Mouse (Mus musculus): ENCODE measurements around the gene Fbxo9. TPM values are rescaled to one million over a fixed set of nuclear protein-coding genes. Genes with fewer than 3 reads are reported as not detected.

Gene Fbxo9
- total RNA-seq, 2 experiments from 2014 or later = 63.0 to 85.4 TPM

- no peak for DNase-seq
Measured at GRCm38 (mm10) chr9:78064121-78064520, 44.7 kb downstream of the Fbxo9 start.

DNA sequence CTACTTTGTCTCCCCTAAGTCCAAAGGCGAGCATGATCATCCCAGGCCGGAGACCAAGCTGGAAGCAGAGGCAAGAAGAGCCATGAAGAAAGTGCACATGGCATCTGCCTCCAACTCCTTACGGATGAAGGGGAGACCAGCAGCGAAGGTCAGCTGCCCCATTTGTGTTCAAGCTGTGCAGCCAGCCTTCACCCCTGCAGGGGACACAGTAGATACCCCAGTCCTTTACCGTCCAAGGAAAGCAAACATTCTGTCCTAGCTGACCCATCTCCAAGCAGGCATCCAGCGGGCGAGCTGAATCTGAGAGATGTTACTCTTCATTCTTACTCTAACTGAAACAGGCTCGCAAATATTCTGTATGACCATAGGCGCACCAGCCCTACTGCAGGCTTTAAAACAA, 46.5 kb downstream of the Fbxo9 start:
- DNase-seq = no peak

DNA sequence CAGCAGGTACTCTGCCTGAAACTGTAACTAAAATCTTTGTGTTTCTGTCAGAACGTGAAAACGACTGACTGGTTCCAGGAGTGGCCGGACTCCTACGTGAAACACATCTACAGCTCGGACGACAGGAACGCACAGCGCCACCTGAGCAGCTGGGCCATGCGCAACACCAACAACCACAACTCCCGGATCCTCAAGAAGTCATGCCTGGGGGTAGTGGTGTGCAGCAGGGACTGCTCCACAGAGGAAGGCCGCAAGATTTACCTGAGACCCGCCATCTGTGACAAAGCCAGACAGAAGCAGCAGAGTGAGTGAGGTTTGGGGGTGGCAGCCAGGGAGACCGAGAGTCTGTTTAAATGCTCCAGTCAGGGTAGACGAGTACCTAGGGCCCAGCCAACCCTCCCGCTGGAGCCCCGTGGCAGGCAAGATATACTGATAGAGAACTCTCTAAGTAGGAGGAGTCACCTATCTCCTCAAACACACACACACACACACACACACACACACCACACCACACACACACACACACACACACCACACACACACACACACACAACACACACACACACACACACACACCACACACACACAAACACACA, 49.2 kb downstream of the Fbxo9 start:
- DNase-seq = no peak

GRCm38 (mm10) chr9:78054298-78054697, 54.6 kb downstream of the Fbxo9 start:
- DNase-seq = no peak

- DNase-seq = no peak
Measured at GRCm38 (mm10) chr9:78053821-78054220, 55.0 kb downstream of the Fbxo9 start.

DNA sequence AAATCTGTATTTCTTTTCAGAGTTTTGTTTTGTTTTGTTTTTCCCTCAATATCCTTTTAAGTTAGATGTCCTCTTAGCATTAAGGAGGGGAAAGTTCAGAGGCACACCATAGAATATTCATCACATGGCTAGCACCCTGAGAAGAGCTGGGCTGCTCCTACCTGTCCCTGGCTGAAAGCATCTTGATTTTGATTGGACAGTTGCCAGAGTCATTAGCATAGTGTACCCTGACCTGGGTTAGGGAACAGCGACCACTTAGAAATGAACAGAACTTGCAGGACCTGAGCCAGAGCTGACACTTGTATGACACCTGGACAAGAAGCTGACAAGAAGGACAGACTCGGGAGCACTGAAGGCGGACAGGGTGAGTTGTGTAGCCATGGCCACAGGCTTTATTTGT, 57.2 kb downstream of the Fbxo9 start, which contains the start of gene Gcm1:
Gcm1 (plus strand) TSS at position 248 of the 400 bp plus-strand sequence.
- DNase-seq = no peak

- DNase-seq = no peak
Measured at GRCm38 (mm10) chr9:78050452-78050970, 58.4 kb downstream of the Fbxo9 start.

DNA sequence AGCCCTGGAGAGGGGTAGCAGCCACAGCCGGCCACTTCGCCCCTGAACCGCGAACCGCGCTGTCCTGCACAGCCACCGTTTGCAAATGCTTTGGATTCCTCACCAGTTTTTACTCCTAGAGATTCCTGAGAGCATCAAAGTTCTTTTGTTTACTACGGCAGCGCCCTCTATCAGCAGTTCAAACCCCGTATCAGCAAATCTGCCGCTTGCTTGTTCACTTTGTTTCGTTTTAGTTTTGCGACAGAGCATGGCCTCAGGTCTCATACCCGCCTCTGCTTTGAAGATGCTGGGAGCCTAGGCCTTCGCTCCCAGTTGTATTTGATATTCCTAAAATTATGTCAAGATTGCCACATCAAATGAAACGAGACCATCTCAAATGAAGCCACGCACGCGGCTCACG, 62.1 kb downstream of the Fbxo9 start:
- peak; percentile 21 for DNase-seq

GRCm38 (mm10) chr9:78045171-78045570, 63.7 kb downstream of the Fbxo9 start:
- no peak for DNase-seq

DNA sequence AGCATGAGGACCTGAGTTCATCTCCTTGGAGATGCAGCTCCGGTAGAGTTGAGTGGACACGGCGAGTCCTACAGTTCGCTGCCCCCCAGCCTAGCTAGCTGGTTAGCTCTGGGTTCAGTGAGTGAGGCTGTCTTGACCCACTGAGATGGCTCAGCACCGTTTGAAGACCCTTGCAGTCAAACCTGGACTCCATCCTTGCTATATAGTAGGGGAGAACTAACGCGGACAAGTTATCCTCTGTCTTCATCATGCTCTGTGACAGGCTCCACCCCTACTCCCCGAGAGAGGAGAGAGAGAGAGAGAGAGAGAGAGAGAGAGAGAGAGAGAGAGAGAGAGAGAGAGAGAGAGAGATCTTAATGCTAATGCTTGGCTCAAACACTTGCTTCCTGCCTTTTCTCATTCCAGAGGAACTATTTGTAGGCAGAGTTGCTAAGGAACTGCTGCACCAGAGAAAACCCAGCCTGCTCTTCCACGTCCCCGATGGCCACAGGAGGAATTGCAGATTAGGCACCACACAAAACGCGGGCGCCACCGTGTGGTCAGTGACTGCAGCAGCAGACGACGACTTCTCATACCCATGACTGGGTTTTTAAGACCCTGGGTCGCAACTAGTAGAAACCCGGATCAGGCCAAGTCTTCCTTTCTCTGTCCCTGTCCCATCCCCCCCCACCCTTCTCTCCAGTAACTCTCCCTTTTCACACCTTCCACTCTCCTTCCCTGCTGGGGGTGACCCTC, 69.9 kb downstream of the Fbxo9 start:
- peak; percentile 84 for DNase-seq

- DNase-seq = no peak
Measured at GRCm38 (mm10) chr9:78035831-78036230, 73.0 kb downstream of the Fbxo9 start.

DNA sequence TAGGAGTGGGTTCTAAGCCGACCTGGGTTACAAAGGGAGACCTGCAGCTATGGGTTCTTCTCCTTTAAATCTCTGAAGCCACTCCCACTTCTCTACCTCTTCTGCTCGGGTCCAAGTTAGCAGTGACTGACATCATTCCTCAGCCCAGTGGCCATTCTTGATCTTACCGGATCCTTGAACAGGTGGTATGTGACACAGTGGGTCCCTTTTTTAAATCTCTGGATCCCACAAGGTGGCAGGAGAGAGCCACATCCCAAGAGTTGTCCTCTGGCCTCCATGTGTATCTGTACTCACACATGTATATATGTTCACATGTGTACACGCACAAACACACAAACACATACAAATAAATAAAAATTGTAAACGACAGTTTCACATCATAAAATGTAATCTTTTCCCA, 73.6 kb downstream of the Fbxo9 start:
- DNase-seq = no peak

- DNase-seq = no peak
Measured at GRCm38 (mm10) chr9:78032930-78033329, 75.9 kb downstream of the Fbxo9 start.

Other genes starting within 250 kb of the Fbxo9 start
- gene Elovl5, start 191.7 kb downstream of the Fbxo9 start, total RNA-seq (2021) = 100 to 1,000 TPM; 189 to 306 TPM
- not detected for gene Gcm1, start 57.1 kb downstream of the Fbxo9 start, total RNA-seq (2021)
- 10 to 100 TPM; 19.0 to 25.4 TPM for gene Ick, start 127 bp upstream of the Fbxo9 start, total RNA-seq (2021)
- gene Gsta4, start 73.7 kb upstream of the Fbxo9 start, total RNA-seq (2021) = 10 to 100 TPM; 65.6 to 72.7 TPM
- 1 to 10 TPM in 1 of 2 experiments, under 1 TPM in 1; 0.82 to 1.3 TPM for gene Gsta1, start 121.6 kb upstream of the Fbxo9 start, total RNA-seq (2021)
- not detected for gene Gm3776, start 148.1 kb upstream of the Fbxo9 start, total RNA-seq (2021)
- gene Gm10639, start 180.9 kb upstream of the Fbxo9 start, total RNA-seq (2021) = not detected
- gene Omt2a, start 205.7 kb upstream of the Fbxo9 start, total RNA-seq (2021) = not detected
- gene Omt2b, start 218.5 kb upstream of the Fbxo9 start, total RNA-seq (2021) = not detected
- gene Gsta2, start 246.7 kb upstream of the Fbxo9 start, total RNA-seq (2021) = 1 to 10 TPM; 1.8 to 7.9 TPM